Mouse (Mus musculus) heart, postnatal 14 days (tissue): Measurements from ENCODE around the gene Rpl9-ps6. TPM values are rescaled to one million over a fixed set of nuclear protein-coding genes. Genes with fewer than 3 reads are reported as not detected.

ENCODE experiments used
- DNase-seq, 2 experiments: peaks; one replicate each; pipeline ENCODE4 v3.0.0; 2021 to 2022
- intact Hi-C: fragments of 180-260 bp; cut with DNase I; formaldehyde crosslinking; loops from one replicate; pipeline ENCODE4 v1.15.1; 2025
- total RNA-seq, 2 experiments: library from RNA; stranded (reverse); gene quantifications; 2 replicates each; pipeline ENCODE4 v1.2.3; 2021

Rpl9-ps6 gene
- total RNA-seq, 2 experiments from 2014 or later = 19.7 to 27.8 TPM

DNA sequence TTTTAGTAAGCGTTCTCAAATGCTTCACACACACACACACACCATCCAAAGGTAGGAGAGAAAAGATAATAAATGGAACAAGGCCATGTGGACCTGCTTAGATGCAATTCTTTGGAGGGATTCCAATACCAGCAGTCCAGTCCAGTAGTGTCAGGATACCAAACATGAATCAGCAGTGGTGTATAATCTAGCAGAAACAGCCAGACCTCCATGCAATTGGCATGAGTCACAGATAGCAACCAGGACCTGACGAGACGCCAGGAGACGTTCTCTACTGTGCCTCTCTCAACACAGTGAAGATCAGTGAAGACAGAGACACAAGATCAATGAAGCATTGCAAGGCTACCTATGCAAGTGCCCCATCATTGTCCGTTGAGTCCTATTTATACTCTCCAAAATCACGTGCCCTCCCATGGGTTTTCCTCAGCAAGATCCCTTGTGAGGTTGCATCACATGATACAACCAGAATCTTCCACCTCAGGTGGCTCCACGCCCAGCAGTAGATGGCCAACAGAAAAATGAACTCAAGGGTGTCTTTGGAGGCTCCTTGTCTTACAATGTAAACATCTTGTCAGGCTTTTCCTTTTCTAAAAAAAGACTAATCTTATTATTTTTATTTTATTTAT is 49.6 kb downstream of the Rpl9-ps6 start:
- intact Hi-C loops = no loop called here
- DNase-seq = no peak

Other genes starting within 250 kb of the Rpl9-ps6 start
- 10 to 100 TPM; 75.1 to 77.5 TPM for gene Sgms1, start 76.9 kb downstream of the Rpl9-ps6 start, total RNA-seq
- gene Minpp1, start 19.2 kb upstream of the Rpl9-ps6 start, total RNA-seq = 10 to 100 TPM; 19.3 to 20.3 TPM
- gene Papss2, start 129.2 kb upstream of the Rpl9-ps6 start, total RNA-seq = 10 to 100 TPM; 15.6 to 18.7 TPM